11 mouse cellular contexts compared by ENCODE assay signal in the genomic region with DNA sequence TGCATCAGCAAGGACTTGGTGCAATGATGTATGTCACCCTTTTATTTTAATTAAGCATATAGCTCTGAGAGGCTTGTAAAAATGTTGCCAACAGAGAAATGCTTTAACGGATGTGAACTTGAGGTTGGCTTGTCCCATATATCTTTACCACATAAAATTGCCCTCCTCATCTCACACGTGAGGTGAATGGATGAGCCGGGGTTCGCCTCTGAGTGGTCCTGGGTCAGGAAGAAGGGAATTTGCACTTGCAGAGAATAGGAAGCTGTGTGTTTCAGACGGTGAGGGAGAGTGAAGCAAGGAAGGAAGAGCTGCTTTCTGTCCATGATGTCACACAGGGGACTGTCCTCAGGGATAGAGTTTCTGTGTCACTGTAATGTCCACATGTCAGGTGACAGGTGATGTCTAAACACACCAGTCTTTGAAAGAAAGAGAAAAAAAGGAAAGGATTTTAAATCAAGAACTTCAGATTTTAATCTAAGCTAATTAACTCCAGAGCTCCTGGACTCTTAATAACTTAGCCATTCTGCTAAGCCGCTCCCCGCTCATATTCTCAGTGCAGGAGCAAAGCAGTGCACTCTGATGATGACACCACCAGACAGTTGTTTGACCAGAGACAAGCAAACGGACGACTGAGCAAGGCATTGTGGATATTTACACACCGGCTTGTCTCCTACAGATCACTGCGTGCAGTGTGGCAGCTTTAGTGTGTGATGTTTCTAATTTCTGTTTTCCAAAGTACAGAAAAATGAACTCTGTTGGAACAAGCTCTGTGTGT.
"Had no signal": no experiment of that assay in that cellular context is flagged by ENCODE, and none has a peak within 500 bp of the region (broad histone marks: within the 10 kb centered on the region; RNA-seq: fewer than 3 reads in every experiment).

No protein-coding gene starts in this region.

- H3K9ac ChIP-seq: limb, embryonic 15.5 days had no signal

- DNase-seq: kidney, adult 11 months; kidney, postnatal 14 days; left cerebral cortex, postnatal 4 days; lung, adult 18-20 months; midbrain, embryonic 14.5 days; right cerebral cortex, postnatal 4 days; spleen, adult 18-20 months; thymus, adult 18-20 months; thymus, postnatal 14 days had no signal

- H3K36me3 ChIP-seq: limb, embryonic 15.5 days had no signal

- H3K4me3 ChIP-seq: limb, embryonic 15.5 days; myocyte had no signal

- H3K27me3 ChIP-seq: limb, embryonic 15.5 days had no signal

- H3K27ac ChIP-seq: limb, embryonic 15.5 days had no signal

- H3K4me2 ChIP-seq: limb, embryonic 15.5 days had no signal

- H3K9me3 ChIP-seq: limb, embryonic 15.5 days had no signal
